Mouse (Mus musculus) cortical plate, adult 2 months (tissue): ENCODE measurements at regions not wholly inside any gene's neighbourhood (a gene's known extent, or its start where the extent isn't known, plus 50 kb on each side); places are given as distances from the start of the nearest gene placed in this dataset.

Source experiments
- CTCF ChIP-seq: fragments of 200-500 bp; IDR thresholded peaks from 2 replicates; pipeline ENCODE4 v1.5.1; 2011; ENCODE audit warnings: mild to moderate bottlenecking, control low read depth, low read length; ENCODE audit not compliant: insufficient read depth; ENCODE audit errors: extremely low read depth
- POLR2A ChIP-seq: fragments of 200-500 bp; IDR thresholded peaks from 2 replicates; pipeline ENCODE4 v1.6.1; 2011; ENCODE audit warnings: mild to moderate bottlenecking, low read length, control low read depth; ENCODE audit not compliant: insufficient read depth; ENCODE audit errors: extremely low read depth

- TF ChIP-seq CTCF: no peak
- TF ChIP-seq POLR2A: no peak
Observed at GRCm38 (mm10) chr11:52523191-52523590, 127.0 kb downstream of the 9530068E07Rik start.
